7 mouse cellular contexts compared by ENCODE assay signal in the genomic region with DNA sequence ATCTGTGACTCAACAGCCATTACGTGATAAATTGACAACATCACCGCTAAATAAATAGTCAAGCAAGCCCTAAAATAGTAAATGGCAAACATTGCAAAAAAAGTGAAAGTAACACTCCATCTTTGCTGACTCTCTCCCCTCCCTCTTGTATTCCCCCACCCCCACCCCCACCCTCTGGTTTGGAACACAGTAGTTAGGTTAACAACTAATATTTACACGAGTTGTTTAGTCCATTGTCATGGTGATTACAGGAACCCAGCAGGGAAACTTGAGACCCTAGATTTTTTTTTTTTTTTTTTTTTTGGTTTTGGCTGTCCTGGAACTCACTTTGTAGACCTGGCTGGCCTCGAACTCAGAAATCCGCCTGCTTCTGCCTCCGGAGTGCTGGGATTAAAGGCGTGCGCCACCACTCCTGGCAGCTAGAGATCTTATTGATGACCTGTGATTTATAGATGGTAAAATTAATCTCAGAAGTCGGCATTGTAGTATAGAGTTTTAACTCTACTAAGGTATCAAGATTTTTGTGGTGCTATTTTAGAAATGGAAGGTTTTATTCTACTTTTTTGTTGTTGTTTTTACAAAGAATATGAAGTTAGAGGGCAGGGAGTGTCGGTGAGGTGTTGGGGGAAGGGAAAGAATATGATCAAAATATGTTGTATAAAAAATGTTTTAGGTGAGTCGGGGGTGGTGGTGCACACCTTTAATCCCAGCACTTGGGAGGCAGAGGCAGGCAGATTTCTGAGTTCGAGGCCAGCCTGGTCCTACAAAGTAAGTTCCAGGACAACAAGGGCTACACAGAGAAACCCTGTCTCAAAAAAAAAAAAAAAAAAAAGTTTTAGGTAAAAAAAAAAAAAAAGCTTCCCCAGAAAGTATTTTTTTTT. TPM values are rescaled to one million over a fixed set of nuclear protein-coding genes. Genes with fewer than 3 reads are reported as not detected.
A peak's percentile ranks its signal among the peaks of the same experiment; 100 is the strongest.
DNase-seq lines count a peak whose midpoint lies in the region; ATAC-seq and TF ChIP-seq lines count a peak whose summit lies in the region.

No protein-coding gene starts in this region.

- TF ChIP-seq CTCF in C2C12 (IDR thresholded peaks at IDR 0.05; ENCODE audit: control insufficient read depth, insufficient read depth, insufficient read length) (no peak), E14TG2a.4 (conservative IDR thresholded peaks at IDR 0.05; ENCODE audit: low read length) (no peak)

- peak overlapping the region; percentile 55 for H3K4me3 ChIP-seq in C2C12 (ENCODE audit: insufficient read depth, poor library complexity, severe bottlenecking)
- H3K4me3 ChIP-seq in E14TG2a.4 (replicated peaks; ENCODE audit: low read length), result peak overlapping the region; percentile 86
- peak overlapping the region; percentile 68 for H3K4me3 ChIP-seq in forebrain, embryonic 13.5 days
- H3K4me3 ChIP-seq in limb, embryonic 11.5 days (ENCODE audit: low read depth, low read length), result peak overlapping the region; percentile 64
- peak overlapping the region; percentile 66 for H3K4me3 ChIP-seq in neural tube, embryonic 11.5 days (ENCODE audit: low read depth, low read length)

- peaks cover 19% of the 10 kb centered on the region for H3K4me1 ChIP-seq in E14TG2a.4 (replicated peaks; ENCODE audit: low read depth, low read length)
- H3K4me1 ChIP-seq in forebrain, embryonic 13.5 days, result no peaks in the 10 kb centered on the region
- no peaks in the 10 kb centered on the region for H3K4me1 ChIP-seq in limb, embryonic 11.5 days (ENCODE audit: control insufficient read depth, insufficient read depth, low read length)
- H3K4me1 ChIP-seq in neural tube, embryonic 11.5 days (ENCODE audit: control insufficient read depth, insufficient read depth, low read length), result no peaks in the 10 kb centered on the region

- H3K36me3 ChIP-seq in C2C12 (ENCODE audit: control insufficient read depth, insufficient read depth) (no peaks in the 10 kb centered on the region), E14TG2a.4 (ENCODE audit: insufficient read depth, low read length) (no peaks in the 10 kb centered on the region)
- no peaks in the 10 kb centered on the region for H3K36me3 ChIP-seq in forebrain, embryonic 13.5 days (ENCODE audit: poor library complexity, severe bottlenecking)
- no peaks in the 10 kb centered on the region for H3K36me3 ChIP-seq in limb, embryonic 11.5 days (ENCODE audit: control insufficient read depth, insufficient read depth, low read length)
- H3K36me3 ChIP-seq in neural tube, embryonic 11.5 days (ENCODE audit: control insufficient read depth, insufficient read depth, low read length), result no peaks in the 10 kb centered on the region

- peak; percentile 11; the same call in 1 of the 2 replicates for ATAC-seq in forebrain, embryonic 13.5 days
- no peak for ATAC-seq in limb, embryonic 11.5 days (ENCODE audit: insufficient number of reproducible peaks, low FRiP score, low TSS enrichment, low read depth)
- peak; percentile 2; the same call in 1 of the 2 replicates for ATAC-seq in neural tube, embryonic 11.5 days (ENCODE audit: insufficient read depth, low FRiP score, low TSS enrichment)

- peak overlapping the region; percentile 52 for H3ac ChIP-seq in C2C12 (ENCODE audit: control insufficient read depth, insufficient read length, low read depth)

- DNase-seq in limb, embryonic 11.5 days (ENCODE audit: low spot score), result no peak
- DNase-seq in neural tube, embryonic 11.5 days (ENCODE audit: low spot score), result no peak
- DNase-seq in spleen, postnatal 36 days (ENCODE audit: low spot score in 2 of 2), result no peak
- DNase-seq in adrenal gland, postnatal 36 days, result no peak

- H3K79me3 ChIP-seq in C2C12 (ENCODE audit: low read depth), result no peaks in the 10 kb centered on the region

- H3K9me3 ChIP-seq in E14TG2a.4 (ENCODE audit: low read length), result no peaks in the 10 kb centered on the region
- no peaks in the 10 kb centered on the region for H3K9me3 ChIP-seq in forebrain, embryonic 13.5 days (replicated peaks)
- no peaks in the 10 kb centered on the region for H3K9me3 ChIP-seq in limb, embryonic 11.5 days (ENCODE audit: control insufficient read depth, low read length)
- H3K9me3 ChIP-seq in neural tube, embryonic 11.5 days (ENCODE audit: control insufficient read depth, low read length), result no peaks in the 10 kb centered on the region

- H3K79me2 ChIP-seq in C2C12 (ENCODE audit: control insufficient read depth, insufficient read depth), result no peaks in the 10 kb centered on the region

- peak overlapping the region; percentile 69 for H3K4me2 ChIP-seq in forebrain, embryonic 13.5 days
- peak overlapping the region; percentile 63 for H3K4me2 ChIP-seq in limb, embryonic 11.5 days (ENCODE audit: low read depth, severe bottlenecking)
- H3K4me2 ChIP-seq in neural tube, embryonic 11.5 days (ENCODE audit: low read depth), result peak overlapping the region; percentile 67

- H3K27ac ChIP-seq in forebrain, embryonic 13.5 days, result peak overlapping the region; percentile 100
- peak overlapping the region; percentile 100 for H3K27ac ChIP-seq in limb, embryonic 11.5 days (replicated peaks; ENCODE audit: low read depth, low read length)
- peak overlapping the region; percentile 100 for H3K27ac ChIP-seq in neural tube, embryonic 11.5 days (ENCODE audit: low read depth, low read length)

- H3K27me3 ChIP-seq in C2C12 (ENCODE audit: control insufficient read depth, insufficient read depth, insufficient read length) (no peaks in the 10 kb centered on the region), E14TG2a.4 (ENCODE audit: insufficient read depth, low read length) (peaks cover 17% of the 10 kb centered on the region)
- no peaks in the 10 kb centered on the region for H3K27me3 ChIP-seq in forebrain, embryonic 13.5 days
- no peaks in the 10 kb centered on the region for H3K27me3 ChIP-seq in limb, embryonic 11.5 days (ENCODE audit: control insufficient read depth, insufficient read depth, low read length)
- no peaks in the 10 kb centered on the region for H3K27me3 ChIP-seq in neural tube, embryonic 11.5 days (ENCODE audit: control insufficient read depth, insufficient read depth, low read length)

- peak overlapping the region; percentile 96 for H3K9ac ChIP-seq in forebrain, embryonic 13.5 days
- peak overlapping the region; percentile 98 for H3K9ac ChIP-seq in limb, embryonic 11.5 days (ENCODE audit: low read length)
- peak overlapping the region; percentile 97 for H3K9ac ChIP-seq in neural tube, embryonic 11.5 days (ENCODE audit: low read length)

- 65% methylated on average over 12 of the region's 12 CpGs for WGBS in forebrain, embryonic 13.5 days
- 67% methylated on average over 12 of the region's 12 CpGs for WGBS in limb, embryonic 11.5 days
- WGBS in neural tube, embryonic 11.5 days, result 64% methylated on average over 12 of the region's 12 CpGs

TF ChIP-seq in C2C12, 6 proteins besides CTCF, POLR2A, EP300 and RAD21:
- TF ChIP-seq FOSL1 (IDR thresholded peaks at IDR 0.05; ENCODE audit: insufficient read depth, low read length, poor library complexity, severe bottlenecking), result no peak
- TF ChIP-seq MAX (IDR thresholded peaks at IDR 0.05), result no peak
- no peak for TF ChIP-seq MYOG (IDR thresholded peaks at IDR 0.05; ENCODE audit: control insufficient read depth, extremely low read depth, insufficient read length)
- no peak for TF ChIP-seq MYOD1 (IDR thresholded peaks at IDR 0.05; ENCODE audit: control insufficient read depth, insufficient read length, low read depth)
- TF ChIP-seq CEBPB (IDR thresholded peaks at IDR 0.05; ENCODE audit: low read depth), result no peak
- no peak for TF ChIP-seq USF1 (IDR thresholded peaks at IDR 0.05; ENCODE audit: low read depth)
TF ChIP-seq in C2C12: peak in this region for 0.

RNA-seq across cellular contexts. Expression of a gene that starts 1.1 kb away (rescaled TPM):
- 0.25 TPM for polyA plus RNA-seq in C2C12 (2012; fragmentation: generic; extraction: Trizol)
- 7.4 and 8.1 TPM in 2 replicates for polyA plus RNA-seq in forebrain, embryonic 13.5 days (2015; fragmentation: Nextera tagmentation; extraction: Ambion mirVana)
- polyA plus RNA-seq in limb, embryonic 11.5 days (2014; fragmentation: Nextera tagmentation; extraction: Ambion mirVana), result 4.6 and 5.4 TPM in 2 replicates
- 6.8 and 9.5 TPM in 2 replicates for polyA plus RNA-seq in neural tube, embryonic 11.5 days (2014; fragmentation: Nextera tagmentation; extraction: Ambion mirVana)
- 1 to 10 TPM; 2.1 to 3.2 TPM for total RNA-seq in adrenal gland, postnatal 36 days (2021)
